Mouse (Mus musculus): Measurements from ENCODE around the gene Gsto1.

The Gsto1 gene

DNA sequence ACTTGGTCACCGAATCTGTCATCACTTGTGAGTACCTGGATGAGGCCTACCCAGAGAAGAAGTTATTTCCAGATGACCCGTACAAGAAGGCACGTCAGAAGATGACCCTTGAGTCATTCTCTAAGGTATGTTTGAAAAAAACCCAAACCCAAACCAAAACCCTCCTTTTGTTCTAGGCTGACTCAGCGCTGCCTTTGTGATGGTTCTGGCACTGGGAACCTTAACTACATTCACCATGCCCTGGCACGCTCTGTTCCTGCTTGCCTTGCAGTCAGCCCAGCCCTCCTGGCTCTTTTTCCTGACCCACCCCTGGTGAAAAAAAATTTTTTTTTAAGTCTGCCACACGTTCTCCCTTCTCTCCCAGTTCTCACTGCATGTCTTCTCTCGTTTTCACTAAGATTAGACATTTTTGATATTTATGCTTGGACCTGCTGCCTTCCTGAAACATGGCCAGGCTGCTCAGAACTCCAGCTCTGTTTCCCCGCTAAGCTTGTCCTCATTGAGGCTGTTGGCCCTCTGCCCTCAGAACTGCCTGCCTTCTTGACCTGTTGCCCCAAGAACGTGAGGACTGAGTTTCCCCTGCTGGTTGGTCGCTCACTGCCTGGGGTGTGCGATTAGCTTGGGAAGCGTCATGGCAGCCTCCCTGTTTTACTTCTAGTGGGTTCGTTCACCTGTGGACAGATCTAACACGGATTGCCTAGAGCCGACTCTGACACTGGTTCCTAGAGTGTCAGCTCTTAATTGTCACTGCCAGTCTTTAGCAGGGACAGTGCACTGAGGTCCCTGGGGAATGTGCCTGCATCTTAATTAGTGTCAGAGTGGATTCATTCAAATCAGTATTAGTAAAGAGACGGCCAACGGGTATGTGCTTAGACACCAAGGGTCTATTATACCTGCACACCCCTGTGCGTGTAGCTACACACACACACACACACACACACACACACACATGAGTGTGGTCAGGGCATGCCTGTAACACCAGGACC, 3.5 kb downstream of the Gsto1 start:
- DNase-seq, result no peak

DNA sequence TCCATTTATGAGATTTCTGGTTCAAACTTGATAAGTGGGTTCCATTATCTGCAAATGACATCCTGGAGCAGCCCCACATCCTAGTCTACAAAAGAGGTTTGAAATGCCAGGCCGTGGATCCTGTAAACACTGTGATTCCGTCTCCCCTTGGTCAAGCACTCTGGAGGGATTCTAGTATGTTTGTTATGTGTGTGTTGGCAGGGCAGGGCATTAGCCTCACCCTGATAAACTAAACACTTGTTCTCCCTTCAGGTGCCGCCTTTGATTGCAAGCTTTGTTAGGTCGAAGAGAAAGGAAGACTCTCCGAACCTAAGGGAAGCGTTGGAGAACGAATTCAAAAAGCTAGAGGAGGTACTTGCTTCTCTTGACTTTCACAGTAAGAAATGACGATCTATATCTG, 4.4 kb downstream of the Gsto1 start:
- DNase-seq, result no peak

GRCm38 (mm10) chr19:47862581-47862980, 7.8 kb downstream of the Gsto1 start:
- no peak for DNase-seq

DNA sequence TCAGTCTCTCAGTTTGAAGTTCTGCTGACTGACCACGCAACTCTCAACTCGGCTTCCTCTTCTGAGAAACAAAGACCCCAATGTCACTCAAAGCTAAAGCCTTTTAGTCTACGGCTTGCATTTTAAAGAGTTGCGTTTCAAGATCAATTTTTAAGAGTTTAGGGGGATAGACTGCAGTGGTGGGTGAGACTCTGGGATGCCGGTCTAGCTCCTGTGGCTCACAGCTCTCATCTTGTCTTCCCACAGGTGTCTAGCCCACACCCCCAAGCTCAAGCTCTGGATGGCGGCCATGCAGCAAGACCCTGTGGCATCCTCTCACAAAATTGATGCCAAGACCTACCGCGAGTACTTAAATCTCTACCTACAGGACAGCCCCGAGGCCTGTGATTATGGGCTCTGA, 9.3 kb downstream of the Gsto1 start:
- DNase-seq, result no peak

GRCm38 (mm10) chr19:47864721-47865120, 10.0 kb downstream of the Gsto1 start:
- no peak for DNase-seq

- peak; percentile 94 for DNase-seq
Observed at GRCm38 (mm10) chr19:47865353-47865947, 10.7 kb downstream of the Gsto1 start, which contains the start of gene Gsto2. Gene Gsto2 (plus strand): TSS chr19:47865534.

- no peak for DNase-seq
Observed at GRCm38 (mm10) chr19:47867628-47868175, 12.9 kb downstream of the Gsto1 start.

DNA sequence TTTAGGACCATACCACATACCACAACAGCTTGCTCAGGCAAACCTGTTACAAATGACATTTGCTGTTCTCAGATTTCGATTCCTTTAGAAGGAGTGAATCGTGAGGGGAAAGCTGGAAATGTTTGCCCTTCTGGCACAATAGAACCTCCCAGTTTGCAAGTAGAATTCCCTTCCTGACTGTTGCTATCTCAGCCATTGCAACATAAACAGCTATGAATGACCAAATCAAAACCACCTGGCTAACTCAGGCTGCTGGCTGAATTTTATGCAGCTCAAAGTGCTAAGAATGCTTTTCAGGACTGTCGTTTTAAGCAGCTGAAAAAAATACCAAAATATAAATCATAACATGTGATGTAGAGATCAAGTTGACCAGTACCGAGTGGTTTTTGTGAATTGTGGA, 14.2 kb downstream of the Gsto1 start:
- DNase-seq, result no peak

- no peak for DNase-seq
Observed at GRCm38 (mm10) chr19:47869516-47869915, 14.7 kb downstream of the Gsto1 start.

DNA sequence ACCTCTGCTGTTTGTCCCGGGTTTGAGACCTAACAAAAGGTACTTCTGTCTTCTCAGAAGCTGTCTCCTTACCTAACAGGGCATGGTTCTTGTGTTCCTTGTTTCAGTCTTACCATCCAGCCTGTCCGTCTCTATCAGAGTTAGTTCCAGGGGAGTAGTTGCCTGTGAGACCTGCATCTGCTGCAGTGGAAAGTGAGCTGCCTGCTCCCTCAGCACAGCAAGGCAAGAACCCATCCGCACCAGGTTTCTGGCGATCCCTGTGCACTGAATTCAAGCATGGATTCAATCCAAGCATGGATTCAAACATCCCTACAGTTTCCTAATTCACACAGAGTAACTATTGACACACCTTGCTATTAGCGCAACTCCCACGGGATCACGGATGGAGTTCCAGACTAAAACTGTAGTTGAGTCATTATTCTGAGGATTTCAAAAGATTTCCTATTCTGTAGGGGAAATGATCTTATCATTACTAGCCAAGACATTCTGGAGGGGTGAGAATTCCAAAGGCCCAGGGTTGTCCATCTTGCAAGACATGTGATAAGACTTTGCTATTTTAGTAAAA, 15.4 kb downstream of the Gsto1 start:
- no peak for DNase-seq

DNA sequence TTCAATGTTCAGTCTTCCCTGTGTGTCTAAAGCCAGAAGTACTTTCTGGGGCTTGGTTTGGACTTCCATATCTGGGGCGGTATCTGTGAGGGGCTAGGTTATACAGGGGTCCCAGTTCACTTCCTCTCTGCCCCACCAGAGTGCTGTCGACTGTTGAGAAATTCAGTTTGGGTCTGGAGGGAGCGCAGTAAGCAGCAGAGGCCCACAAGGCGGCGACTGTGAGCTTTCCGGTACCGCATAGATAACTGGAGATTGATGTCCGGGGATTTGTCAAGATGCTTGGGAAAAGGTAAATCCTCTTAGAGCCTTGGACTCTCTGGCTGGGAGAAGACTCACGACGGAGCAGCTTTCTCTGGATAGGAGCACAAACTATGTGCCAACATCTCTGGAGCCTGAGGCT, 16.7 kb downstream of the Gsto1 start:
- DNase-seq, result no peak

DNA sequence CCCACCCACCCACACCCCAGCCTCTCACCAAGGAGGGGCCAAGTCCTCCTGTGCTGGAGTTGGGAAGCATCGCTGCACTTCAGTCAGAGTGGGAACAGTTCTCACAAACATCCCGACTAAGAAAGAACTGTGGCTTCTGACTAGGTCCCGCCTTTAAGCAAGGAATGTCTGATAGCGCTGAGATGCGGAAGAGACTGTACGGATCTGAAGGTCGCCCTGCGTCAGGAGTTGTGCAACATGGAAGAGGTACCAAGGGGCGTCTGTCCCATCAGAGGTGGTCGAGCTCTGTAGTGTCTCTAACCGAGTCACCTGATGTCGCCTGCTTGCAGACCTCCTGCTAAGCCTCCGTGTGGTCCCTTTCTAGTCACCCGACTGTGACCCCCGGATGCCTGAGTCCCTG, 21.5 kb downstream of the Gsto1 start:
- DNase-seq, result no peak

- DNase-seq, result no peak
Observed at GRCm38 (mm10) chr19:47881538-47881937, 26.8 kb downstream of the Gsto1 start.

GRCm38 (mm10) chr19:47882151-47882881, 27.5 kb downstream of the Gsto1 start:
- peak; percentile 77 for DNase-seq

DNA sequence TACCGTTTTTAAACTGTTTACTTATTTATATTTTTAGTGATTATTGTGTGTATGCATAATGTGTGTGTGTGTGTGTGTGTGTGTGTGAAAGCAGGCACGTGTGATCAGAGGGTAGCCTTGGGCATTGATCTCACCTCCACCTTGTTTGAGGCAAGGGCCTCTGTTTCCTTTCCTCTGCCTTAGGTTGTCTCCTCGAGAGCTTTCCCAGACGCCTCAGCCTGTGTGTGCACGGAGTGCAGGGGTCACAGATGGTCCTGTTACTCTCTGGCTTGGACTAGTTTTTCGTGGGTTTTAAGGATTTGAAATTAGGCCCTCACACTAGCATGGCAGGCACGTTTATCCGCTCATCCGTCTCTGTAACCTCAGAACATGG, 28.1 kb downstream of the Gsto1 start:
- DNase-seq, result no peak

DNA sequence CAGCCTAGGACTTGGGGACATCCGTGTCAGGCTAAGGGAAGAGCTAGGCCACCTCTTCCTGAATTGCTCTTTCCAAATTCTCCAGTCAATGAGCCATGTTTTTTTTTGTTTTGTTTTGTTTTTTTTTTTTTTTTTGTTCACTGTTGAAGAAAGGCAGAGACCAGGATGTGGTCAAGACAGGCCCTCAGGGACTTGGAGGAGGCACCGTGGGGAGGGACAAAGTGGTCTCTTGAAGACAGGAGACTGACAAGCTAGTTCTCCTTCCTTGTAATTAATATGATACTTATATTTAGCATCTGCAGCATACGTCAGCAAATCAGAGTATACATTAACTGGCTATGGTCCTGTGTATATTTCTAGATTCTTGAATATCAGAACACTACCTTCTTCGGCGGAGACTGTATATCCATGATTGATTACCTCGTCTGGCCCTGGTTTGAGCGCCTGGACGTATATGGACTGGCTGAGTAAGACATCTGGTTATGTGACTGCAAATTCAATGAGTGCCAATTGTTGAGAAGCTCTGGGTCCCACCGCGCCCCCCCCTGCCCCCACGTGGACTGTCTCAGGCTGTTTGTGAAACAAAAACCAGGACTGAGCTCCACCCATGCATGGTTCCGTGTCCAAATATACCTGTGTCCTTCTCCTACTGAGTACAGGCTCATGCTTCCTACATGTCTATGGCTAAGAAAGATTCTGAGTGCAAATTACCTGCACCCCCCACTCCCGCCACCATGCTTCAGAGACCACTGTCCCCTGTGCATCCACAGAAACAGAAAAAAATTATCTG, 29.7 kb downstream of the Gsto1 start:
- DNase-seq, result no peak

- DNase-seq, result no peak
Observed at GRCm38 (mm10) chr19:47885191-47885743, 30.5 kb downstream of the Gsto1 start.

- no peak for DNase-seq
Observed at GRCm38 (mm10) chr19:47885886-47886285, 31.1 kb downstream of the Gsto1 start.

GRCm38 (mm10) chr19:47886617-47887016, 31.8 kb downstream of the Gsto1 start:
- peak; percentile 89 for DNase-seq

DNA sequence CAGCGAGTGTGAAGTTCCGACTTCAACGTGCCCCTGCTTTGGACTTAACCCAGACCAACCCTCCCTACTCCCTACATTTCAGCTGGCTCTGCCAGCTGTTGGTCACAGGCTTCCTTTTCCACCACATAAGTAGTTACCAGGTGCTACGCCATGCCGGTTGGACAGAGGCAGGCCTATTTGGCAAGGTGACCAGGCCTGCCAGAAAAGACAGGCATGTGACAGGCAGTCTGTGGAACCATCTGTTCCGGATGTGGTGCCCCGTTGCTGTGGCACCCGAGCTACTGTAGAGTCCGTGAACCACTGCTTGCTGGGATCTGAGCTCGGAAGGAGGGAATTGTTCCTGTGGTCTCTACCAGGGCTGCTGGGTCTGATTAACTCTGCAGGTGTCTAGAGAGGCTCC, 32.6 kb downstream of the Gsto1 start:
- DNase-seq, result no peak

DNA sequence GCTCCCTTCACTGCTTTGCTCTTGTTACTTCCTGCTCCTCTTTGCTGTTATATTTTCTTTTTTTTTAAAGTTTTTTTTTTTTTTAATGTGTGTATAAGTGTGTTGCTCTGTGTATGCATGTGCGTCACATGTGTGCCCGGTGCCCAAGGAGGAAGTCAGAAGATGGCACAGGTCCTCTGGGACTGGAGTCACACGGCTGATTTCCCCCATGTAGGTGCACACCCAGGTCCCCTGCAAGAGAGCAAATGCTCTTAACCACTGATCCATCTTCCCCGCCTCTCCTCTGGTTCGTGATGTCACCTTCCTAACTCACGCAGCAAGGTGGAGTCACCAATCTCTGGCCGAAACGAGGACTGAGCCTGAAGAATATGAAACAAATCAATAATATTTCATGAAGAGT, 33.3 kb downstream of the Gsto1 start:
- DNase-seq, result no peak

Data from kidney, adult 9 months (tissue).